Mouse (Mus musculus) midbrain, embryonic 11.5 days (tissue): ENCODE data around the gene Anapc15. TPM values are rescaled to one million over a fixed set of nuclear protein-coding genes. Genes with fewer than 3 reads are reported as not detected.

Source experiments
- ATAC-seq: fragments of 200-750 bp; cut with Nextera tagmentation; 2 replicates; pipeline ENCODE4 v1.8.0; 2017; ENCODE audit warnings: moderate TSS enrichment, moderate library complexity; ENCODE audit not compliant: low FRiP score
- DNase-seq: peaks from one replicate; pipeline ENCODE4 v3.0.0; 2015; ENCODE audit warnings: low spot score; ENCODE audit errors: missing footprints
- H3K27ac ChIP-seq: fragments of 300-500 bp; sonication (generic); 2 replicates; pipeline ENCODE4 v1.5.1; 2014; ENCODE audit warnings: low read depth, low read length
- H3K27me3 ChIP-seq: fragments of 300-500 bp; sonication (generic); 2 replicates; pipeline ENCODE4 v1.6.1; 2014; ENCODE audit warnings: mild to moderate bottlenecking, low read length, moderate library complexity, mixed read lengths; ENCODE audit not compliant: control insufficient read depth, insufficient read depth
- H3K36me3 ChIP-seq: fragments of 300-500 bp; sonication (generic); 2 replicates; pipeline ENCODE4 v1.6.1; 2014; ENCODE audit warnings: mild to moderate bottlenecking, low read length, moderate library complexity, mixed read lengths; ENCODE audit not compliant: control insufficient read depth, insufficient read depth
- H3K4me1 ChIP-seq: fragments of 300-500 bp; sonication (generic); 2 replicates; pipeline ENCODE4 v1.6.1; 2014; ENCODE audit warnings: low read length; ENCODE audit not compliant: control insufficient read depth, insufficient read depth
- H3K4me2 ChIP-seq: fragments of 300-500 bp; sonication (generic); 2 replicates; pipeline ENCODE4 v1.6.1; 2014; ENCODE audit warnings: mild to moderate bottlenecking, moderate library complexity
- H3K4me3 ChIP-seq: fragments of 300-500 bp; sonication (generic); 2 replicates; pipeline ENCODE4 v1.5.1; 2014; ENCODE audit warnings: low read depth, low read length
- H3K9ac ChIP-seq: fragments of 300-500 bp; sonication (generic); 2 replicates; pipeline ENCODE4 v1.6.1; 2014; ENCODE audit warnings: low read length
- H3K9me3 ChIP-seq: fragments of 300-500 bp; sonication (generic); 2 replicates; pipeline ENCODE4 v1.6.1; 2016; ENCODE audit warnings: low read length; ENCODE audit not compliant: control insufficient read depth
- WGBS: fragments of 180-500 bp; shearing (Covaris S2); extraction: QIAGEN DNeasy Blood & Tissue Kit; methylation state at CpG from one replicate; pipeline ENCODE4 v1.1.7; 2014; 5-methylcytosine and 5-hydroxymethylcytosine counted together
- polyA plus RNA-seq: library from polyadenylated mRNA; unstranded; fragments of >200 nt; fragmentation: Nextera tagmentation; extraction: Ambion mirVana; gene quantifications from 2 replicates; pipeline ENCODE4 v1.2.1, GENCODE M21; 2014

Gene Anapc15
- polyA plus RNA-seq, 1 experiment from 2014 or later = 80.6 TPM

GRCm38 (mm10) chr7:101882413-101883154 lies 19.1 kb downstream of the Anapc15 start:
- no peak overlapping the region for H3K27ac ChIP-seq
- H3K4me3 ChIP-seq = no peak overlapping the region
- H3K36me3 ChIP-seq = no peaks in the 10 kb centered on the region
- WGBS = 73% methylated on average over 9 of the region's 9 CpGs
- no peak overlapping the region for H3K9ac ChIP-seq
- no peaks in the 10 kb centered on the region for H3K27me3 ChIP-seq
- H3K4me1 ChIP-seq = no peaks in the 10 kb centered on the region
- no peak overlapping the region for H3K4me2 ChIP-seq
- DNase-seq (no peak), ATAC-seq (no peak)
- H3K9me3 ChIP-seq = no peaks in the 10 kb centered on the region

DNA sequence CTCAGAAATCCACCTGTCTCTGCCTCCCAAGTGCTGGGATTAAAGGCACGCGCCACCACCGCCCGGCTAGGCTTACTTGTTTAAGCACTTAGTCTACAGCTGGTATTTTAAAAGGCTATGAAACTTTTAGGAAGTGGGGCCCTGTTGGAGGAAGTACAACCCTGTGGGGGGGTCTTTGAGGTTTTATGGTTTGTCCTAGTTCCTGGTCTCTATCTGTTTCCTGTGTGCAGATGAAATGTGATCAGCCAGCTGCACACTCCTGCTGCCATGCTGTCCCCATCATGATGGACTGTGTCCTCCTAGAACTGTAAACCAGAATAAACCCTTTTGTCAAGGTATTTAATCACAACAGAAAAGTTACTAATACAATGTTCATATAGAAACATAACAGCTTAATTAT lies 20.6 kb downstream of the Anapc15 start:
- Histone ChIP-seq H3K27me3 (no peaks in the 10 kb centered on the region), H3K4me1 (no peaks in the 10 kb centered on the region), H3K9ac (no peak overlapping the region), H3K36me3 (no peaks in the 10 kb centered on the region), H3K4me2 (no peak overlapping the region), H3K4me3 (no peak overlapping the region), H3K9me3 (no peaks in the 10 kb centered on the region), H3K27ac (no peak overlapping the region)
- WGBS = 86% methylated on average over 4 of the region's 4 CpGs
- ATAC-seq = no peak
- no peak for DNase-seq

DNA sequence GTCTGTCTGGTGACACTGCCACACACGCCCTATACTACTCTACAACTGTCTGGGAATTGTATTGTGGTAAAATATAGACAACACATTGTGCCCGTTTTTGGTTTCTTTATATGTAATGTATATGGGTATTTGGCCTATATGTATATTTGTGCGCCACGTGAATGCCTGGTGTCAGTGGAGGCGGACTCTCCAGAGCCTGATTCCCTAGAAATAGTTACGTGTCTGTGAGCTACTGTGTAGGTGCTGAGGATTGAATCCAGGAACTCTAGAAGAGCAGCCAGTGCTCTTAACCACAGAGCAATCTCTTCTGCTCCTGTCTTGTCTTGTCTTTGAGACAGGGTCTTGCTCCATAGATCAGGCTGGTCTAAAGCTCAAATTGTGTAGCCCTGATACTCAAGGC lies 22.8 kb downstream of the Anapc15 start:
- Histone ChIP-seq H3K36me3 (no peaks in the 10 kb centered on the region), H3K4me3 (no peak overlapping the region), H3K9ac (no peak overlapping the region), H3K27me3 (no peaks in the 10 kb centered on the region), H3K4me2 (no peak overlapping the region), H3K27ac (no peak overlapping the region), H3K4me1 (no peaks in the 10 kb centered on the region), H3K9me3 (no peaks in the 10 kb centered on the region)
- ATAC-seq (no peak), DNase-seq (no peak)
- 86% methylated on average over 6 of the region's 6 CpGs for whole genome bisulfite sequencing

DNA sequence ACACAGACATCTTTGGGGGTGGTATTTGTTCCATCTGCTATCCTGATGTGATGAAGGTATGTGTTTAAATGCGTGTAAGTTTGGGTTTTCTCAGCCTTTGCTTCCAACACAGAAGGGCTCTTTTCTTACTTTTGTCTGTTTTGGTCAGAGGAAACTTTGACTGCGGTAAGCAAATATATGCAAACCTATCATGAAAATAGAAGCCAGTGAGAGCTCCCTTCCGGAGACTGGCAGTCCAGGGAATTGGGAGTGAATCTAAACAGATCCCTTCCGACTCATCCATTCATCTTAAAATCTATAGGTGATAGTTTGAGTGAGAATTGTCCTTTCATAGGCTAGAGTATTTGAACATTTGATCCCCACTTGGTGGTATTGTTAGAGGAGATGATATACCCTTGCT lies 24.9 kb downstream of the Anapc15 start:
- no peaks in the 10 kb centered on the region for H3K9me3 ChIP-seq
- no peaks in the 10 kb centered on the region; the same call in 1 of the 2 replicates for H3K27me3 ChIP-seq
- H3K9ac ChIP-seq = no peak overlapping the region
- no peaks in the 10 kb centered on the region for H3K4me1 ChIP-seq
- no peak overlapping the region for H3K27ac ChIP-seq
- no peak overlapping the region for H3K4me2 ChIP-seq
- H3K36me3 ChIP-seq = no peaks in the 10 kb centered on the region
- DNase-seq (no peak), ATAC-seq (no peak)
- WGBS = 81% methylated on average over 4 of the region's 4 CpGs
- no peak overlapping the region for H3K4me3 ChIP-seq

- 39% methylated on average over 9 of the region's 9 CpGs for WGBS
- H3K27me3 ChIP-seq = no peaks in the 10 kb centered on the region; the same call in 1 of the 2 replicates
- H3K4me2 ChIP-seq = peak overlapping the region; percentile 30; the same call in 1 of the 2 replicates
- no peaks in the 10 kb centered on the region for H3K9me3 ChIP-seq
- H3K9ac ChIP-seq = peak overlapping the region; percentile 59; the same call in 1 of the 2 replicates
- H3K27ac ChIP-seq = no peak overlapping the region; the same call in 1 of the 2 replicates
- DNase-seq = no peak
- no peaks in the 10 kb centered on the region for H3K36me3 ChIP-seq
- H3K4me1 ChIP-seq = peaks cover 3% of the 10 kb centered on the region; the same call in 1 of the 2 replicates
- ATAC-seq = no peak; the same call in 1 of the 2 replicates
- peak overlapping the region; percentile 45 for H3K4me3 ChIP-seq
Measured at GRCm38 (mm10) chr7:101895695-101896094, 32.2 kb downstream of the Anapc15 start.

GRCm38 (mm10) chr7:101896104-101897066 lies 32.9 kb downstream of the Anapc15 start:
- peak overlapping the region; percentile 45 for H3K4me3 ChIP-seq
- H3K4me1 ChIP-seq = peaks cover 3% of the 10 kb centered on the region; the same call in 1 of the 2 replicates
- DNase-seq (peak; percentile 99), ATAC-seq (peak; percentile 99)
- peak overlapping the region; percentile 63 for H3K9ac ChIP-seq
- peak overlapping the region; percentile 46 for H3K4me2 ChIP-seq
- H3K27ac ChIP-seq = peak overlapping the region; percentile 62
- no peaks in the 10 kb centered on the region for H3K36me3 ChIP-seq
- under 1% methylated on average over 57 of the region's 57 CpGs for whole genome bisulfite sequencing
- H3K9me3 ChIP-seq = no peaks in the 10 kb centered on the region
- H3K27me3 ChIP-seq = no peaks in the 10 kb centered on the region; the same call in 1 of the 2 replicates

DNA sequence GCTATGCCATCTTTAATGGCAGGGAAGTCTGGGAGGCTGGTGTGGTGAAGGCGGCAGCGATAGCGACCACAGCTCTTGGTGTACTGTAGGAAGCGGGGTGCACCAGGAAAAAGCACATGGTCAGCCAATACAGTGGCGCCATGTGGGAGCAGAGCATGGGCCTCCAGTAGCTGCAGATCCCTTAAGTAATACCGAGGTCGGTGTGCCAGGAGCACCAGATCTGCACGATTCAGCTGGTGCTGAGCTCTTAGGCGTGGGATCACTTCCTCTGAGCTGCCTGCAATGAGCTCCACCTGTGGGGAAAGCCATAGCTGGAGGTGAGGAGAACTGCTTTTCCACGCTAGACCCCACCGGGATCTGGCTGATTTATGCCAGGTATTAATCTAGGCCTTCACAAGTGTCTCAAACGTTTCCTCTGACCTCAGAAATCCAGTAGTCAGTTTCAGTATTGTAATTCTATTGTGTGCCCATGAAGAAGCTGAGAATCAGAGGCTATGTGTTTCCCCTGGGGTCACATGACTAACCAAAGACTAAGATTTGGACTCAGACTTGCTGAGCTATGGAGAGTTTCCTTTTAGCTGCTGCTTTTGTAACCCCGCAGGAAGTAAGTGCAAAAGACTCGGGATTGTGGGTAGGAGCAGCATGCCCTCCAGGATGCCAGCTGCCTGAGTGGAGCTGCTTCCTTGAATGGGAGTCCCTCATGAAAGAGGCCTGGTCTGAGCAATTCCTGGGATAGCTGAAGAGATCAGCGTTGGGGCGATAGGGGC lies 37.0 kb downstream of the Anapc15 start:
- Histone ChIP-seq H3K4me2 (no peak overlapping the region), H3K9me3 (no peaks in the 10 kb centered on the region), H3K4me1 (peaks cover 3% of the 10 kb centered on the region; the same call in 1 of the 2 replicates), H3K27ac (no peak overlapping the region), H3K27me3 (no peaks in the 10 kb centered on the region), H3K36me3 (no peaks in the 10 kb centered on the region), H3K9ac (no peak overlapping the region), H3K4me3 (no peak overlapping the region)
- WGBS = 94% methylated on average over 16 of the region's 16 CpGs
- ATAC-seq (no peak), DNase-seq (no peak)

DNA sequence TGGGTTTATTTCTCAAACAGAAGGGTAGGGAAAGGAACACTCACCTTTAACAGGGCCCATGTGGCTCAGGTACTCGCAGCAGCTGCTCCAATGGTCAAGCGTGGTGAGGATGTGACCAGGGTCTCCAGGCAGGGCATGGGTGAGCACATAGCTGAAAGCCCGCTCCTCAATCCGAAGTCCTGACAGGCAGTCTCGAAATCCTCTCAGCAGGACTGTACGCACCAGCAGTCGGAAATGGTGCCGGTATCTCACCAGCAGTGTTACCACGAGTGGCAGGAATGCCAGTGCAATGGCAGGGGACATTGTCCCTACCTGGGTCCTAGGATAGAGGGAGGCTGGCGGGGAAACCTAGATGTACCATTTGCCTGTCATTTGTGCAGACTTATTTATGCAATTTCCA lies 38.5 kb downstream of the Anapc15 start:
- Histone ChIP-seq H3K4me1 (peaks cover 10% of the 10 kb centered on the region), H3K4me3 (no peak overlapping the region), H3K9ac (no peak overlapping the region), H3K36me3 (no peaks in the 10 kb centered on the region), H3K27me3 (no peaks in the 10 kb centered on the region), H3K27ac (no peak overlapping the region), H3K9me3 (no peaks in the 10 kb centered on the region), H3K4me2 (no peak overlapping the region)
- ATAC-seq (no peak), DNase-seq (no peak)
- WGBS = 92% methylated on average over 10 of the region's 10 CpGs
